Mouse (Mus musculus) hindbrain, embryonic 12.5 days (tissue): ENCODE data around the gene Ankrd11. TPM values are rescaled to one million over a fixed set of nuclear protein-coding genes. Genes with fewer than 3 reads are reported as not detected.

Experiments used
- ATAC-seq: fragments of 200-750 bp; cut with Nextera tagmentation; 2 replicates; pipeline ENCODE4 v1.8.0; 2017; ENCODE audit warnings: moderate TSS enrichment; ENCODE audit not compliant: low FRiP score
- H3K27ac ChIP-seq: fragments of 300-500 bp; sonication (generic); 2 replicates; pipeline ENCODE4 v1.5.1; 2016; ENCODE audit warnings: mild to moderate bottlenecking
- H3K27me3 ChIP-seq: fragments of 300-500 bp; sonication (generic); 2 replicates; pipeline ENCODE4 v1.6.1; 2016; ENCODE audit warnings: mild to moderate bottlenecking
- H3K36me3 ChIP-seq: fragments of 300-500 bp; sonication (generic); 2 replicates; pipeline ENCODE4 v1.6.1; 2016; ENCODE audit warnings: mild to moderate bottlenecking
- H3K4me1 ChIP-seq: fragments of 300-500 bp; sonication (generic); 2 replicates; pipeline ENCODE4 v1.6.1; 2016
- H3K4me2 ChIP-seq: fragments of 300-500 bp; sonication (generic); replicated peaks from 2 replicates; pipeline ENCODE4 v1.6.1; 2016; ENCODE audit warnings: mild to moderate bottlenecking
- H3K4me3 ChIP-seq: fragments of 300-500 bp; sonication (generic); 2 replicates; pipeline ENCODE4 v1.5.1; 2016; ENCODE audit warnings: mild to moderate bottlenecking
- H3K9ac ChIP-seq: fragments of 300-500 bp; sonication (generic); 2 replicates; pipeline ENCODE4 v1.6.1; 2016; ENCODE audit warnings: mild to moderate bottlenecking, moderate library complexity
- H3K9me3 ChIP-seq: fragments of 300-500 bp; sonication (generic); replicated peaks from 2 replicates; pipeline ENCODE4 v1.6.1; 2016; ENCODE audit warnings: mild to moderate bottlenecking
- WGBS: fragments of 180-500 bp; shearing (Covaris S2); methylation state at CpG from one replicate; pipeline ENCODE4 v1.1.7; 2016; 5-methylcytosine and 5-hydroxymethylcytosine counted together
- polyA plus RNA-seq: library from polyadenylated mRNA; unstranded; fragments of >200 nt; fragmentation: Nextera tagmentation; extraction: Ambion mirVana; gene quantifications from 2 replicates; pipeline ENCODE4 v1.2.1, GENCODE M21; 2016

Gene Ankrd11
- polyA plus RNA-seq, 1 experiment from 2014 or later: 90.1 TPM

DNA sequence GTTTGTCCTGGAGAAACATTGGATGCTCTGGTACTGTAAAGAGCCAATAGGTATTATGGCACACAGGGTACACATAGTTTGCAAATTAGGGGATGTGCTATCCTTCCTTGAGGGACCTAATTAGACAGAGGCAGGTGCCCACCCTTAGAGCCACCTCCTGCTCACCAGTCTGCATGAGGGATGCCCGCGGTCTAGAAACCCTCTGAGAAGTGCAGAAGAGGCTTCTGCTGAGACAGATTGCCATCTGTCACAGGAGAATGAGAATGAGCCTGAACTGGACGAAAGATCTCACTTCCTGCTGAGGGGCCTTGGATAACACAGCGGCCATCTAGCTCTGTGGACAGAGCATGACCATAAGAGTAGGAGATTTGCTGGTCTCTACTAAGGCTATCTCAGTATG is 129.2 kb downstream of the Ankrd11 start:
- H3K36me3 ChIP-seq: peaks cover 19% of the 10 kb centered on the region
- whole genome bisulfite sequencing: 80% methylated on average over 4 of the region's 4 CpGs
- ATAC-seq: no peak
- no peak overlapping the region for H3K4me3 ChIP-seq
- H3K9ac ChIP-seq: no peak overlapping the region
- no peaks in the 10 kb centered on the region for H3K27me3 ChIP-seq
- H3K9me3 ChIP-seq: no peaks in the 10 kb centered on the region
- H3K4me1 ChIP-seq: peaks cover 14% of the 10 kb centered on the region
- no peak overlapping the region for H3K4me2 ChIP-seq
- no peak overlapping the region for H3K27ac ChIP-seq

DNA sequence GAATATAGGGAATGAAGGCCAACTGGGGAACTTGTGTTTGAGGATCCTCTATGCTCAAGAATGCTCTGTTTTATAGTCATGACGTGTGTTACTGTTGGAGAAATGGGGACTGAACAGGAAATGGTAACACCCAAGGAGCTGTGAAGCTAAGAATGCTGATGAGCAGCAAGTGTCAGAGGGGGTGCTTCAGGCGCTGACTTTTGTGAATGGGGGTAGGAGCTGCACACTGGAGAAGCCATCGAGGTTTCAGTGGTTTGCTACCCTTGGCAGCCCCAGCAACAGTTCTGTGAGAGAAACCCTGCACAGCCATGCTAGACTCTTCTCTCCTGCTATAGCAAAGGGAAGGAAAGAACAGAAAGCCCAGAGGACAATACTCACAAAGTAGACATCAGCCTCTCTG is 129.9 kb downstream of the Ankrd11 start:
- Histone ChIP-seq H3K9ac (no peak overlapping the region), H3K4me1 (peaks cover 7% of the 10 kb centered on the region), H3K27ac (no peak overlapping the region), H3K4me3 (no peak overlapping the region), H3K9me3 (no peaks in the 10 kb centered on the region), H3K27me3 (no peaks in the 10 kb centered on the region), H3K36me3 (peaks cover 23% of the 10 kb centered on the region), H3K4me2 (no peak overlapping the region)
- no peak for ATAC-seq
- WGBS: 76% methylated on average over 3 of the region's 3 CpGs

DNA sequence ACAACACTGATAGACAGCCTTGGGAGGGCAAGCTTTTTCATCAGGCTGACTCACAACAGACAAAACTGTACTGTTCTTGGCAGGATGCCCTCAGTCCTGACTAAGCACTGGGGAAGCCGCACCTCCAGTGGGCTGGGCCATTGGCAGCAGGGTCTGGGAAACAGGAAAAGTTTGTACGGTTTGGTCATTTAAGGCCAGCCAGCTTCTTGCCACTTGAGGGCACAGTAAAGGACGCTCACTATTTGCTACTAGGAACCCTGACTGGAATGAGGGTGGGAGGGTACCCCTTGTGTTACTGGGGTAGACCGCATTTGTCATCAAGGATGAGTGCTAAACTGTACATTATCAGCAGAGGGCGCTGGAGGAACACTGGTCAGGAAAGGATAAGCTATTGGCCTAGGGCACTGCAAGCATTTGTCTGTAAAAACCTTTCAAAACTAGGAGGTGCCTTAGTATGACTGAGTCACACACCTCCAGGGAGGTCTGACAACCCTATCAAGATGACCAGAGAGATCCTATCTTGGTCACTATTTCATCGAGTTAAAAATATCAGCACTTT is 135.5 kb downstream of the Ankrd11 start:
- no peak overlapping the region for H3K4me3 ChIP-seq
- H3K36me3 ChIP-seq: peaks cover 13% of the 10 kb centered on the region
- 53% methylated on average over 6 of the region's 6 CpGs for WGBS
- no peak overlapping the region for H3K27ac ChIP-seq
- H3K4me2 ChIP-seq: no peak overlapping the region
- peak; percentile 72; the same call in 1 of the 2 replicates for ATAC-seq
- H3K9ac ChIP-seq: no peak overlapping the region
- no peaks in the 10 kb centered on the region for H3K27me3 ChIP-seq
- peaks cover 8% of the 10 kb centered on the region; the same call in 1 of the 2 replicates for H3K4me1 ChIP-seq
- no peaks in the 10 kb centered on the region for H3K9me3 ChIP-seq

DNA sequence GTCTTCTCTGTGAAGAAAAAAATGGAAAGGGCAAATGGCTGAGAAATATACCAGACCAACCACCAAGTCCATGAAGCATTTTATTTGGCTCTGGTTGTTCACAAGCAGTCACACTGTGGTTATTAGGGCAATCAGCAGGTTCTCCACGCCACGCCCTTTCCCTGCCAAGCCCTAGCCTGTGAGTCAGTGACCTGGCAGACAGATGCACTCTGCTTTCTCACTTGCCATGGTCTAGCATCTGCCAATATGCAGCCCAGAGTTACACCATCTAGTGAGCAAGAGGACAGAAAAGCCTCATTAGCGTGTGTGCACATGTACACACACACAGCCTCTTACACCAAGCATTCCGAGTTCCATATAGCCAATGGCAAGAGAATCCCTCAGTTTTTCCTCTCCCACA is 136.7 kb downstream of the Ankrd11 start:
- no peak for ATAC-seq
- WGBS: 88% methylated on average over 4 of the region's 4 CpGs

DNA sequence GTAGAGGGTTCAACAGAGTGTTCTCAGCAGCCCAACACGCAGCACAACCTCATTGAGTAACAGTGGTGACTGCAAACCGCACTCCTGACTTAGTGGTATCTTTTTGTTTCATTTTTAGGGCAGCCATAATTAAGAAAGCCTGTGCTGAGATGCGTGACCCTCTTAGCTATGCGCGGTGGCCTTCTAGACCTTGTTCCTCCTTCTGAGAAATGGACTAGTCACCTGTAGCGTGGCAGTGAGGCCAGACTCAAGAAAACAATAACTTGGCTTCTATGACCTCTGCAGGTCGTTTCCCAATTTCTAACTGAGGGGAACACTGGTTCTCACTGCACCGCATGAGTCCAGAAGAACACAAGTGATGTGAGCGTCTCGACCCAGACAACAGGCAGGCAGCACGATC is 137.6 kb downstream of the Ankrd11 start:
- peaks cover 16% of the 10 kb centered on the region for H3K36me3 ChIP-seq
- WGBS: 83% methylated on average over 11 of the region's 11 CpGs

More for the DNA sequence above, 136.7 kb downstream of the Ankrd11 start:
- Histone ChIP-seq H3K4me1 (peaks cover 8% of the 10 kb centered on the region; the same call in 1 of the 2 replicates), H3K27me3 (no peaks in the 10 kb centered on the region), H3K4me2 (no peak overlapping the region), H3K4me3 (no peak overlapping the region), H3K9me3 (no peaks in the 10 kb centered on the region), H3K27ac (no peak overlapping the region), H3K9ac (no peak overlapping the region), H3K36me3 (peaks cover 13% of the 10 kb centered on the region)

DNA sequence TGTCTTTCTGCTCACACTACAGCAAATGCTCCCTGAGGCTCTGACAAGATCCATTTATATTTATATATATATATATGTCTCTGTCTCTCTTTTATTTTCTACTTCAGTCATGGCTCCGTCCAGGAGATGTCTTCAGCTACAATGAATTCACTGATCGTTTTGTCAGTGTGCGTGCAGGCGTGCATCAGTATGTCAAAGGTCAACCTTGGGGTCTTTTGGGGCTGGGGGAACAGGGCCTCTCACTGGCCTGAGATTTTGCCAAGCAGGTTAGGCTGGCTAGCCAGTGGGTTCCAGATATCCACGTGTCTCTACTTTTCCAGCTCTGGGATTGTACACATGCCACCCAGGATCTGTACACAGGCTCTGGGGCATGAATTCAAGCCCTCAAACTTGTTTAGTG is 139.1 kb downstream of the Ankrd11 start:
- no peak overlapping the region for H3K4me2 ChIP-seq
- 31% methylated on average over 5 of the region's 5 CpGs for WGBS
- H3K4me1 ChIP-seq: peaks cover 4% of the 10 kb centered on the region; the same call in 1 of the 2 replicates
- H3K36me3 ChIP-seq: peaks cover 23% of the 10 kb centered on the region
- no peak overlapping the region for H3K9ac ChIP-seq
- ATAC-seq: no peak
- H3K27ac ChIP-seq: no peak overlapping the region
- no peaks in the 10 kb centered on the region for H3K27me3 ChIP-seq
- H3K9me3 ChIP-seq: no peaks in the 10 kb centered on the region
- H3K4me3 ChIP-seq: no peak overlapping the region

More for the DNA sequence above, 137.6 kb downstream of the Ankrd11 start:
- H3K4me3 ChIP-seq: no peak overlapping the region
- H3K9ac ChIP-seq: no peak overlapping the region
- ATAC-seq: no peak
- H3K4me1 ChIP-seq: peaks cover 4% of the 10 kb centered on the region; the same call in 1 of the 2 replicates
- no peaks in the 10 kb centered on the region for H3K27me3 ChIP-seq
- no peaks in the 10 kb centered on the region for H3K9me3 ChIP-seq
- no peak overlapping the region for H3K27ac ChIP-seq
- H3K4me2 ChIP-seq: no peak overlapping the region

DNA sequence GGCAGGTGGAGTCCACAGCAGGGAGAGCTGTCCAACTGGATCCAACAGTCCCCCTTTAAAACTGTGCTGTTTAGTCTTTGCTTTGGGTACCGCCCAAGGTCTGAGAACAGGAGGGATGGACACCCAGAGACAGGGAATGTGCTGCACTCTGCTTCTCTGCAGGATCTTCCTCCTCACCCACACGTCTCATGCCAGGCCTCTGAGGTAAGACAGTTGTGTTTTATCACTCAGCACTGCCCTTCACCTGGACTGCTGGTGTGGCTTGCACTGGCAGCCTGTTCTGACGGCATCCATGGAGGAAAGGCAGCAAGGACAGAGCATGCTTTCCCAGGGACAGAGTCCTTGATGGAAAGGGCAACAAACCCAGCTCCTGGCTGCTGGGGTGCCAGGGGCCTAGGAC is 139.5 kb downstream of the Ankrd11 start:
- Histone ChIP-seq H3K27me3 (no peaks in the 10 kb centered on the region), H3K4me1 (peaks cover 4% of the 10 kb centered on the region; the same call in 1 of the 2 replicates), H3K27ac (no peak overlapping the region), H3K9me3 (no peaks in the 10 kb centered on the region), H3K9ac (no peak overlapping the region), H3K4me3 (no peak overlapping the region), H3K36me3 (peaks cover 23% of the 10 kb centered on the region), H3K4me2 (no peak overlapping the region)
- 66% methylated on average over 3 of the region's 3 CpGs for WGBS
- ATAC-seq: no peak

DNA sequence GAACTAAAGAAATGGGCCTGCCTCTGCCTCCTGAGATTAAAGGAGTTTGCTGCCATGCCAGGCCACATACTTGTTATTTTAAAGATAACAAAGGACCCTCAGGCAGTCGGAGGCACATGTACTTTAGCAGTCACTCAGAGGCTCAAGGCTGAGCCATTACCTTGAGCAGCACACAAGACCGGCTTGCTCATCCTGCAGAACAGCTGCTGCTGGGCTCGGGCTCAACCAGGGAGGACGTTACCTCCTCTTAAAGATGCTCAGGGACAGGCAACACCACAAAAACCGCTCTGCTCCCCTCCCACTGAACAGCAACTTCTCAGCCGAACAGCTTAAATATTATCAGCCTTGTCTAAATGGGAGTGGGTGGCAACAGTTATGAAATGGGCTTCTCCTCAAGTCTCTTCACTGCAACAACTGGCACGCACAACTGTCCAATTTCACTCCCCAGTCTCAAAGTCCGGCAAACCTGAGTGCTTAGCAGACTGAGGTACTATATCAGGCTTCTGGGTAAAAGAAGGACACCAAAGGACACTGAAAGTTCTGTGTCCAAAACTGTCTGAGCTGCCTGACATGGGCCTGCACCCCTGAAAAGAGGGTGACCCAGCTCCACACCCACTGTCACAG is 140.1 kb downstream of the Ankrd11 start:
- H3K27me3 ChIP-seq: no peaks in the 10 kb centered on the region
- H3K9me3 ChIP-seq: no peaks in the 10 kb centered on the region
- H3K9ac ChIP-seq: no peak overlapping the region
- no peak overlapping the region for H3K4me2 ChIP-seq
- no peak for ATAC-seq
- no peak overlapping the region for H3K4me3 ChIP-seq
- H3K36me3 ChIP-seq: peaks cover 27% of the 10 kb centered on the region
- peaks cover 4% of the 10 kb centered on the region; the same call in 1 of the 2 replicates for H3K4me1 ChIP-seq
- WGBS: 84% methylated on average over 8 of the region's 8 CpGs
- no peak overlapping the region for H3K27ac ChIP-seq

DNA sequence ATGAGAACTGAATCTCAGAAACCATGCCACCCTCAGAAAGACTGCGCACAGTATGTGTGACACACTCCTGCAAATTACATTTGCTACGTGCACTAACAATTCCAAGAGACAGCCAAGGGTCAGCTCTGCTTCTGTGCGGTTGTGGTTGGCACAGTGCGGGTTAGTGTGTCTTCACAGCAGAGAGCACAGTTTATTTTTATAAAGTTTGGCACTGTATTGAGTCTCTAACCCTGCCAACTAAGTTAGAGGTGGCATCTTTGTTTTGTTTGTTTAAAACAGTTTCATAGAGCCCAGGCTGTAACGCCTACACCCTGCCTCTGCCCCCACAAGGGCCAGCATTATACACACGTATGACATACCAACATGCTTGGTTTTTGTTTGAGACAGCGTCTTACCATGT is 140.6 kb downstream of the Ankrd11 start:
- Histone ChIP-seq H3K27me3 (no peaks in the 10 kb centered on the region), H3K4me3 (no peak overlapping the region), H3K4me2 (no peak overlapping the region), H3K36me3 (peaks cover 32% of the 10 kb centered on the region), H3K9me3 (no peaks in the 10 kb centered on the region), H3K9ac (no peak overlapping the region), H3K27ac (no peak overlapping the region), H3K4me1 (peaks cover 4% of the 10 kb centered on the region; the same call in 1 of the 2 replicates)
- ATAC-seq: no peak
- 92% methylated on average over 7 of the region's 7 CpGs for WGBS

DNA sequence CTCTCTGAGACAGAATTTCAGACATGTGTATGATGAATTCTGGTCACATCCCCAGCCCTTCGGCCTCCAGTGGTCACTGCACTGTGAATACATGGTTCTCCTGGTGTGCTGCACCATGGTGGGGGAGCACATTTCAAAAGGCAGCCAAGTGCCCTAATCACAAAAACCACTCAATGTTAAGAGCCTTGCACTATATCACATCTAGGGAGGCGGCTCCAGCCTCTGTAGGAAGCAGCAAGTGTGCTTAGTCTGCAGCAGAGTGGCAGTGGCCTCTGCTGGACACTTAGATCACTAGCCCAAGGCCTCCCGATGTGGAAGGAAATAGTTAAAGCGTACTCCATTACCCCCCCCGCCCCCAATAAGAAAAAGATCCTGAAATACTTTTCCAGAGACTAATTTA is 143.0 kb downstream of the Ankrd11 start:
- no peaks in the 10 kb centered on the region for H3K4me1 ChIP-seq
- no peak for ATAC-seq
- no peak overlapping the region for H3K4me2 ChIP-seq
- peaks cover 56% of the 10 kb centered on the region for H3K36me3 ChIP-seq
- H3K4me3 ChIP-seq: no peak overlapping the region
- no peaks in the 10 kb centered on the region for H3K9me3 ChIP-seq
- no peaks in the 10 kb centered on the region for H3K27me3 ChIP-seq
- WGBS: 81% methylated on average over 5 of the region's 5 CpGs
- H3K27ac ChIP-seq: no peak overlapping the region
- H3K9ac ChIP-seq: no peak overlapping the region

DNA sequence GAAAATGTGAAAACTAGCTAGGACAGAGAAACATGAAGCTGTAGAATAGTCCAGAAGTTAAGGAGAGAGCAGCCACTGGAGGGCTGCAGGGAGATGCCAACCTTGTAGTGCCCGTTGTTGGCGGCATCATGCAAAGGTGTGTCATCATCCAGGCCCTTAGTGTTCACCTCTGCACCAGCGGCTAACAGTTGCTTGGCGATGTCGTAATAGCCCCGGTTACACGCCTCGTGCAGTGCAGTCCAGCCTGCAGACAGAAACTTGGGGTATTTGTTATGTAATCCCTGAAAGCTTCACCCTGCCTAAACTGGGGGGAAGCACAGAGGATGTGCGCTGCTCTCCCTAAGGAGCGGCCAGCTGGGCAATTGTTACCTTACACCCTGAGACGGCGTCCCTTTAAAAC is 143.6 kb downstream of the Ankrd11 start:
- Histone ChIP-seq H3K27ac (no peak overlapping the region), H3K4me2 (no peak overlapping the region), H3K4me3 (no peak overlapping the region), H3K27me3 (no peaks in the 10 kb centered on the region), H3K36me3 (peaks cover 63% of the 10 kb centered on the region), H3K9ac (no peak overlapping the region), H3K9me3 (no peaks in the 10 kb centered on the region), H3K4me1 (no peaks in the 10 kb centered on the region)
- no peak for ATAC-seq
- 96% methylated on average over 12 of the region's 12 CpGs for WGBS

DNA sequence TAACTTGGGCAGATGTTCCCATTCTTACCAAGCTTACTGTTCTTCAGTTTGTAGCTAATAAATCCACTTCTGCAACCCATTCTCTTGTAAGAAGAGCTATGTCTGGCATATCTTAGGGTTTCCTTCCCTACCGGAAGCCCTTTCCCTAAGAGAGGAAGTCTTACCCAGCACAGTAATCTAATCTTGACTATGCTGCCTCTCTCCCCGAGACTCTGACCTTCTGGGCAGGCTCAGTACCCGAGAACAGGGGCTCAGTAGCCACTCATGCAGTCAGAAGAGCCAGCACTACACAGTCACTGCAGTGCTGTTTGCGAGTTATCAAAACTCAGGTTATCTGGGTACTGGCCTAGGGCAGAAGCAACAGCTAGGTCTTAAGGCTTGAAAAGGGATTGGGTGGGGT is 144.1 kb downstream of the Ankrd11 start:
- H3K4me3 ChIP-seq: no peak overlapping the region
- no peaks in the 10 kb centered on the region for H3K4me1 ChIP-seq
- no peaks in the 10 kb centered on the region for H3K27me3 ChIP-seq
- no peak overlapping the region for H3K27ac ChIP-seq
- no peak overlapping the region for H3K4me2 ChIP-seq
- H3K9me3 ChIP-seq: no peaks in the 10 kb centered on the region
- 90% methylated on average over 4 of the region's 4 CpGs for WGBS
- no peak for ATAC-seq
- peaks cover 67% of the 10 kb centered on the region for H3K36me3 ChIP-seq
- no peak overlapping the region for H3K9ac ChIP-seq

DNA sequence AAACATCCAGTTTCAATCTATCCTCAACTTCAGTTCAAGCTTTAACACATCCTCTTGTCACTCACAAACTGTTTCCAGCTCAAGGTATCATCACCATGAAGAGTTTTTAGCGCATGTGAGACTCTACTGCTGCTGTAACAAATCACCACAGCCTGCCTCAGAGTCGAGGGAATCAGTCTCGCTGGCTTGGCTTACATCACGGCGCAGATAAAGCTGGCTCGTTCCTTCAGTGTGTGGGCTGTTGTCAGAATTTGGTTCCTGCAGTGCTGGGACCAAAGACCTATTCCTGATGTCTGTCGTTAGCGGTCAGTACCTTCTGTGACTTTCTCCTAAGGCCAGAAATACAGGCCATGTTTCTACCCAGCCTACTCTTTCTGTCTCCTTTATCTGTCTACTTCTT is 144.9 kb downstream of the Ankrd11 start:
- no peaks in the 10 kb centered on the region for H3K4me1 ChIP-seq
- H3K36me3 ChIP-seq: peaks cover 75% of the 10 kb centered on the region
- 91% methylated on average over 8 of the region's 8 CpGs for WGBS
- no peak for ATAC-seq
- no peaks in the 10 kb centered on the region for H3K9me3 ChIP-seq
- no peak overlapping the region for H3K9ac ChIP-seq
- H3K4me2 ChIP-seq: no peak overlapping the region
- H3K27me3 ChIP-seq: no peaks in the 10 kb centered on the region
- H3K4me3 ChIP-seq: no peak overlapping the region
- no peak overlapping the region for H3K27ac ChIP-seq
